Mouse (Mus musculus) 3134 (cell line): Measurements from ENCODE around the gene Sh2b2.

Experiments used
- DNase-seq: peaks from one replicate; pipeline ENCODE4 v3.0.0-alpha.2; 2011; ENCODE audit warnings: low spot score; ENCODE audit not compliant: insufficient read length; ENCODE audit errors: extremely low read depth

Gene Sh2b2

DNA sequence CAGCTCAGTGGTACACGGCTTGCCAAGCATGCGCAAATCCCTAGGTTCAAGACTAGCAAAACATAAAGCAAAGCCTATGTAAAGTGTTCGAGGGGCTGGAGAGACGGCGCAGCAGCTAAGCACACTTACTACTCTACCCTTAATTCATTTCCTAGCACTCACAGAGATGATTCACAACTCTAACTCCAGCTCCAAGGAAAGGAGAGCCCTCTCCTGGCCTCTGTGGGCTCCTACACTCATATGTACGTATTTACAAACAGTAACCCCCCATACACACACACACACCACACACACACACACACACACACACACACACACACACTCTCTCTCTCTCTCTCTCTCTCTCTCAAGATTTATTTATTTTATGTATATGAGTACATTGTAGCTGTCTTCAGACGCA is 62.6 kb downstream of the Sh2b2 start:
- DNase-seq = no peak

DNA sequence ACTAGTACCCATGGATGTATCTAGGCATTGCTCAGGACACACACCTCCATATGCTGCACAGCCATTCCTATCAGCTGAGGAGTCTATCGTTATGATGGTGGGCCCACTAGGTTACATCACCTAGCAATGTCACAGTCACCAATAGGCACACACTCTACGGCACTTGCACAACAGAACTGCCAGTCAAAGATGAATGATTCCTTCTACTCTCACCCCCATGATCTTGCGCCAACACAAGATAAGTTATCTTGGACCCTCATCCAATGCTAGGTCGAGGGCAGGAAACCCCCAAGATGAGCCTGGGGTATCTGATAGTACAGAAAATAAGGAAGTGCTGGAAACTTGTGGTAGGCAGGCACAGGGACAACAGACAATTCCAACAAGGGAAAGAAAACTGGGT is 63.5 kb downstream of the Sh2b2 start:
- no peak for DNase-seq

DNA sequence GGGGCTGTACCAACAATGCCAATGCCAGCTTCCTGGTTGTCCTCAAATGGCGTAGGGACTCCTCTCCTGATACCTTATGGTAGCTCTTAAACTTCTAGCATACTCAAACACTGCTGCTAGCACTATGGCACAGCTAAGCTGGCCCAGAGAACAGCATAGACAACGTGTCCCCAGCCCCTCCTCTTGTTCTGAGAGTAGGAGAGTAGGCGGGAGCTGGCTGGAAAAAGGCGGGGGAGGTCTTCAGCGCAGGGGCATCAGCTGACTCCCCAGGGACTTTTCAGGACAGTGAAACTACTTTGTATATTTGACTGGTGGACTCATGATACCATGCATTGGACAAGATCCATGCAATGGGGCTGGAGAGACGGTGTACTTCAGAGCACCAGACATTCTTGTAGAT is 64.3 kb downstream of the Sh2b2 start:
- DNase-seq = no peak

DNA sequence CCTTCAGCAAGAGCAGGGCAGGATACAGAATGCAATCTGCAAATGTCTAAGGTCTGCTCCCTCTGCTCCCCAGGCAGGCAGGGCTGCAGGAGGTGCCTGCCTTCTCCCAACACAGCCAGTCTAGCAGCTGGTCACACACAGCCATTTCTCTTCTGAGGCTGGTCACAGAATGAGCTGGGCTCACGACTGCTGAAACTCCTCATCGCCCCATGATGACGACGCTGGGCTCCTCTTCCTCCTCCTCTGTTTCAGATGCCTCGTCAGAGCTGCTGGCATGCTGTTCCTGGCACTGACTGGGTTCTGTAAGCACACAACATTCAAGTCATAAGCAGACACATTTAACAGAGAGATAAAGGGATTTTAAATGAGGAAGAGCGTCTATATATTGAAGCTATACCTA is 65.2 kb downstream of the Sh2b2 start:
- no peak for DNase-seq

DNA sequence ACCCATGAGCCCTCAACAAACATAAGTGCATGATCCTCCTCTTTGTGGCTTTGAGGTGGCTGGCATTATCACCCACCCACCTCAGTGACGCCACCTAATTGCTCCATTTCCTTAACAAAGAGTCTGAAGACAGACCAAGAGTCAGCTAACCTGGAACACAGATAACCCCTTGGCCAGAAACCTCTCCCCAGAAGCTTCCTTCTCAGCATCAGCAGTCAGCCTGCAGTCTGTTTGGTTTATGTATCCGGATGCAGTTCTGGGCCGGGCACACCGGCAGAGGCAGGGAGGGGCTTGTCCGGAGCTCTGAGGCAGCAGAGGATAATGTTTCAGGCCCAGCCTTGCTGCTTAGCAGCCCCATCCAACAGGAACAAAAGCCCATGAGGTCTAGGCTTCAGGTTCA is 66.8 kb downstream of the Sh2b2 start:
- DNase-seq = no peak

DNA sequence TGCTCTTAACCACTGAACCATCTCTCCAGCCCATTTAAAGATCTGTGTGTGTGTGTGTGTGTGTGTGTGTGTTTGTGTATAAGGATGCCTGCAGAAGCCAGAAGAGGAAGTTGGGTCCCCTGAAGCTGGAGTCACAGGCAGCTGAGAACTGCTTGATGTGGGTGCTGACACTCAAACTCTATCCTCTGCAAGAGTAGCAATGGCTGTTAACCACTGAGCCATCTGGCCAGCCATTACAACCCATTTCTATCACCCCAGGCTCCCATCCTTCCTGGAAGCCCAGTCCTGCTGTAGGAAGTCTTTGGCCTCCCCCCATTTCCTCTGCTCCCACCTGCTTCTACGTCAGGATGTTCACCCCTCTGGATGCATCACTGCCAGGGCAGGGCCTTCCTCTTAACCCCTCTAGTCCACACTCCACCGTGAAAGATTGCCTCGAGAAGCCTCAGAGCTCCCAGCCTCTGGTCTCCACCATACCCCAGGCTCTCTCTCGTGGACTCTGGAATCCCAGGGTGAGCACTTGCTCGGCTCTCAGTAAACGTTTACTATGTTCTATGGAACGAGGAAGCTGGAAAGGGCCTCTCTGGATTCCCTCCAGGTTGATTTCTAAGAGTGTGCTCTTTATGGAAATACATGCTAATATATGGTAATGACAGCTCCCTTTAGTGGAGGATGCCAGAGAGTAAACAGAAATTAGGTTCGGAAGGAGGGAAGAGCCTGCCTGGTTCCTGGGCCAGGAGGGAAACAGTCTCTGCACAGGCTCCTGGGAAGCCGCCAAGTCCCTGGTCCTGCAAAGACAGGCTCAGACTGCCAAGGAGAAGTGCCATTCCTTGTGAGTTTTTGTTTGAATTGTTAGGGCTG is 72.5 kb downstream of the Sh2b2 start:
- no peak for DNase-seq

DNA sequence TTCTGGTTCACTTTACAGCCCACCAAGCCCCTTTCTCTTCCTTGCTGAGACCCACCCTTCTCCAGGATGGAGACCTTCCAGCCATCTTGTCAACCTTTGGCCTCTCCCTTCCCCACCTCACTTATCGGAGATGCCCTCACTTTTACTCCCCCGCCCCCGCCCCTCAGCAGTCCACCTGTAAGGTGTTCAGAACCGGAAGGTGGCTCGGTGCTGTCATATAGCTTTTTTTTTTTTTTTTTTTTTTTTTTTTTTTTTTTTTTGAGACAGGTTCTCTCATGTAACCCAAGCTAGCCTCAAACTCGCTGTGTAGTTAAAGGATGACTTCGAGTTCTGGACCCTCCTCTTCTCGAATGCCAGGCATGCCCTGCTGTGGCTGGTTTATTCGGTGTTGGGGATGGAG is 73.4 kb downstream of the Sh2b2 start:
- no peak for DNase-seq

DNA sequence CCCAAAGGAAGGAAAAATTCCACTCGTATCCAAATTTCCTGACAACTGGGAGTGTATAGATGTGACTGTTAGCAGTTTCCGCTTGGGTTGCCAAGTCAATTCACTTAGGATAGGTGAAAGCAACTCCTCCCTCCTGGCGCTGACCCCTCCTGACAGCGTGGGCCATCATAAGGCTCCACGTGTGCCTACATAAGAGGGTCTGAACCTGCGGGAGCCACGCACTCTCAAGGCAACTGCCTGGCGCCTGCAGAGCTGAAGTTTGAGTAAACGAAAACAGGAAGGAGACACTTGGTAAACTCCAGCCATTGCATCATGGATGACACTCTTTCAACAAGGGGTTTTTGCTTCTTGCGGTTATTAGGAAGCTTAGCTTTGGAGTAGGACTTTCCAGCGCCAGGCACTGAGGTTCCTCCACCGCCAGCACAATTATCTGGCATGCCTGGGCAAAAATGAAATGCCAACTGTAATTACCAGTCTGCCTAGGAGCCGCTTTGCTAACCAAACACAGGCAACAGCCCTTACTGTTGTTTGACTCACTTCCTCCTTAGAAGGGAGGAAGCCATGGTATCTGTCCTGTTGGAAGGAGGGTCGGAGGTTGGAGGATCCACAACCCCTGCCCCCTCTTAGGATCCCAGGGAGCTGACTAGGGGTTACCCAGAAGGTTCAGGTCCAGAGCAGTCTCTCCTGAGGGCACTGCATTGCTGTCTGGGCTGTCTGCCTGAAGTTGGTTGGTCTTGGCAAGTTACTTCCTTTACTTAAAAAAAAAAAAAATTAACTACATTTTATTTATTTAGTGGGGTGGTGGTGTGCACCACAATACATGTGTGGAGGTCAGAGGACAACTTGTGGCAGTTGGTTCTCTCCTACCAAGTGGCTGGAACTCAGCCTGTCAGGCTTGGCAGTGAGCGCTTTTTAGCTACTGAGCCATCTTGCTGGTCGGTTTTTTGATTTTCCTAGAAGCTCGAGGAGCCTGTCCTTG is 74.7 kb downstream of the Sh2b2 start:
- DNase-seq = peak; percentile 74

DNA sequence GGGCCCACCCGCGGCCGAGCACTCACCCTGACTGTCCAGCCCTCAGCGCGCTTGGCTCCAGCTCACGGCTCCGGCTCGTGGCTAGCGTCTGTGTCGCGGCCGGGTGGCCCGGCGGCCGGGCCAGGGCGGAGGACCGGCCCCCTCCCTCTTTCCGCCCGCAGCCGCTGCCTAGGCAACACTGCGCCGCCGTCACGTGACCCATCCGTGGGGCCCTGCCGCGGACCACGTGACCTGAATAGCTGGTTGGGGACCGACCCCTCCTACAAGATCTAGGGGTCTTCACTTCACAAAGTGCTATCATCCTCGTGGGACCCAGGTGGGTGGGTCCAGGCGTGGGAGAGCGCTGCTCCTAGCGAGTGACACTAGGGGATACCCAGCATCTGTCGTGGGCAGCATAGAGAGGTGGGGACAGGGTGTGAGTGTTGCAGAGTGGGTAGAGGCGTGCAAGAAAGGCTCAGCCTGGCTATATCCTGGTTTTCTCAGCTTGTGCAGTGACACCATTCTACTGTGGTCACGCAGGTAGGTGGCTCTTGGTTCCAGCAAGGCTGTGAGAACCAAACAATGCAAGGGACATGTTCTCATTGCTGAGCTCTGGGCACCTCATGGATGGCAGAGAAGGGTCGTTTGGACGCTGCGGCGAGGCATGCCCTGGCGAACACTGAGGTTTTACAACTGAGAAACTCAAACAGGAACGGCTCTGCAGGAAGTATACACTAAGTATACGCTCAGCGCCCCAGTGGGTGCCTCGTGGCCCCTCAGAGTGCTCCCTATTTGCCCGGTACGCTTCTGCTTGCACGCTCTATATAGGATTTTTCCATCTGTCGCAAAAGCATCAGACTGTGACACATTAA is 75.6 kb downstream of the Sh2b2 start, which contains the start of gene Orai2:
Gene Orai2 (minus strand): TSS at position 202 of the 851 bp plus-strand sequence.
- peak; percentile 86 for DNase-seq

DNA sequence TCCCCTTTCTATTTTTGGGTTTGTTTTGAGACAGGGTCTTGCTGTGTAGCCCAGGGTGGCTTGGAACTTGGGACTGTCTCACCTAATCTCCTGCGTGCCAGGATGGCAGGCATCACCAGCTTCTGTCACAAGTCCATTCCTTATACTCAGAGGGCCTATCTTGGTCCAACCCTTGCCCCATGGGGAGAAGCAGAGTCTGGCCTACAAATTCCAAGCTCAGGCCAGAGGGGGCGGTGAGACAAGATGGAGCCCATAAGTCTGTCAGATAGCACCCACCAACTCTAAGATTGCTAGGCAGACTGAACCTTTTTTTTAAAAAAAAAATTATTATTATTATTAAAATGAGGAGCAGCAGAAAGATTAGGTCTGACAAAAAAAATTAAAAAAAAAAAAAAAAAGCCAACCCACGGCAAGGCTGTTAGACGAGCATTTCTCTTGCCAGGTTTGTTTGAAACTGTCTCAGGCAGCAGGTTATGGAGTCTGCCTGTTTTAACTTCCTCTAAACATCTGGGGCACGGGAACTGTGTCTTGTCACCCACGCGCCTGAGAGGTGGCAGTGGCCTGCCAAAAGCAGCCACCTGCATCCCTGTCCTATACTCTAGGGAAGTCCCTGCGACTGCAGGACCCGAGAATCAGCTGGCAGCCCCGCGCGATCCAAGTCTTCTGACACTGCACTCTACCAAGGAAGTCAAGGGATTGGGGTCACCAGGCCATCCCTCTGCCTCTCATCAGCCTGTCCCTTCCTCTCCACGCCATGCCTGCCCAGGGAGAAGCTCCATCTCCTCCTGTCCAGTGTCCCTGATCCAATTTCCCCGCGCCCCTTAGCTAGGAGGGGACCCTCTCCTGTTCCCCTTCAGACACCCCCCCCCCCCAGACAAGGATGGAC is 76.5 kb downstream of the Sh2b2 start:
- DNase-seq = peak; percentile 80
